Mouse (Mus musculus) adrenal gland, postnatal 25 days (tissue): Measurements from ENCODE around the gene Serinc5. TPM values are rescaled to one million over a fixed set of nuclear protein-coding genes. Genes with fewer than 3 reads are reported as not detected.
A peak's percentile ranks its signal among the peaks of the same experiment; 100 is the strongest.
"Not testable (repeated sequence)": the region's sequence is repeated elsewhere in the genome, so short reads cannot be mapped to it uniquely, and the experiment has no call there.

Experiments used
- DNase-seq: peaks from one replicate; pipeline ENCODE4 v3.0.0; 2021; ENCODE audit warnings: mixed read lengths
- total RNA-seq: library from RNA; stranded (reverse); gene quantifications from 2 replicates; pipeline ENCODE4 v1.2.3, GENCODE M21; 2021

Serinc5 gene
- total RNA-seq, 1 experiment from 2014 or later = 74.2 TPM

DNA sequence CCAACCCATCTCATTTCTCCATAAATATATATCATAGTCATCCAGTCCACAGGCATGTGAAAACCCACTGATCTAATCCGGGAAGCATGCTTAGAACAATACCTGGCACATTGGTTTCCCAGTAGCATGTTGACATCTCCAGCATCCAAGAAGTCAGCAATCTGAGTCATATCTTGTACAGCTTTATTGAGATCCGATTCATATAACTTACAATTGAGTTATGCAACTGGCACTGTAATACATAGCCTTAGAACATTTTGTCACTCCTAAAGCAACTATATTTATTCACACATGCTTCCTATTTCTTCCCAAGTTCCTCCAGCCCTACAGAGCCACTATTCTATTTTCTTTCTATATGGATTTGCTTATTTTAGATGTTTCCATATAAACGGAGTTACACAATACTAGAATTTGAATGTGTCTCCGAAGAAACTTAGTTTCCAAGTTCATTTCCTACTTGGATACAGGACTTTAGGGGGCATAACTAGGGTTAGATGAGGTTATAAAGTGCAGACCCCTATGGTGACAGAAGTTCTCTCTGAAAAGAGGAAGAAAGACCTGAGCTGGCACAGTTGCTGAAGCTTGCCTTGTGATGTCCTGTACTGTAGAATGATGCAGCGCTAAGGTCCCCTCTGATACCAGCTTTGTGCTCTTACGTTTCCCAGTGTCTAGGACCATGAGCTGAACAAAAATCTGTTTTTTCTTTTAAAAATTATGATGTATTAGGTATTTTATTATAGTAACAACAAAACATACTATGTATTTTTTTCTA is 57.5 kb downstream of the Serinc5 start:
- no peak for DNase-seq

DNA sequence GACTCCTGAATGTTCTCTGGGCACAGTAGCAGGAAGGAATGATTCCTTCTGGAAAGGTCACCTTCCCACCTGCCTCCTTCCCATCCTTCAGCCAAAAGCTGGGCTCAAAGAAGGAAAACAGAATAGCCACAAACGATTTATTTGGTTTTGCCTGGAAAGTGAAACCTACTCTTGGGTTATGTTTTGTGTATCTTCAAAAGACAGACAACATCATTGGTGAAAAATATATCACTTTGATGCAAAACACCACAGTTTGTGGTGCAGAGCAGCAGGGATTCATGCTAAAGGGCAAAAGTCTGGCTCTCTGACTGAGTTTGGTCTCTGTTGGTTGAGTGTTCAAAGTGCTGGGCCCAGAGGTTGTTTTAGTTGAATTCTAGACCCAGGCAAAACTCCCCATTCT is 60.8 kb downstream of the Serinc5 start:
- no peak for DNase-seq

DNA sequence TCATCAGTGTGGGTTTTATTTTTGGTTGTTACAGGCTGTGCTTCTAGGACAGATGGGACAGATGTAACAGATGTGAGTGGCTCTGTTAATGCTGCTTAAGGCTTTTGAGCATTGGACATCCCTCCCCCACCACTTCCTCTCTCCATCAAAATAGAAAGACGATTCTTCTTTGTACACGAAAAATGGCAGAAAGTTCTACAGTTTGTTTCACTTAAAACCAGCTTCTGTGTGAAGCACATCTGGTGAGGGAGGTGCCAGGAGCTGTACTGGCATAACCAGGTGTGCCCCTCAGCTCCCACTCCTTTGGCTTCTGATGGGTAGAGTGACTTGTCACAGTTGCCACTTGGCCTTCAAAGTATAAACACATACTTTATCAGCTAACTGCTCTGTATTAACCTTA is 63.8 kb downstream of the Serinc5 start:
- DNase-seq = no peak

DNA sequence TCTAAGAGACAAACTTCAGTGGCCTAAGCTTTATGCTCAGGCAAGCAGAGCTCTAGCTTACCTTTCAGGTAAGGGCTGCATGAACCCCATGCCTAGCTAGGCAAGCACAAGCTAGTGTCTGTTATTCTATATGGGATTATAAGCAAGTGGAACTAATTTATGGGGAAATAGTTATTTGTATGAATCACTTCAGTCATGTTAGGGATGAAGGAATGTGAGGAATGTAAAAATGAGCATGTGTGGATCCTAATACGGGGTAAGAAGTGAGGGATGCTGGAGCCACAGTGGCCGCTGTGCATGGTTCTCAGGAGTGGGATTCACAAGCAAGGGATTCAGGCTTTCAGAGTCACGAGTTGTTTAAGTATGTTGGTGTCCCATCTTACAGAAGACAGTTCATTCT is 64.4 kb downstream of the Serinc5 start:
- DNase-seq = no peak

DNA sequence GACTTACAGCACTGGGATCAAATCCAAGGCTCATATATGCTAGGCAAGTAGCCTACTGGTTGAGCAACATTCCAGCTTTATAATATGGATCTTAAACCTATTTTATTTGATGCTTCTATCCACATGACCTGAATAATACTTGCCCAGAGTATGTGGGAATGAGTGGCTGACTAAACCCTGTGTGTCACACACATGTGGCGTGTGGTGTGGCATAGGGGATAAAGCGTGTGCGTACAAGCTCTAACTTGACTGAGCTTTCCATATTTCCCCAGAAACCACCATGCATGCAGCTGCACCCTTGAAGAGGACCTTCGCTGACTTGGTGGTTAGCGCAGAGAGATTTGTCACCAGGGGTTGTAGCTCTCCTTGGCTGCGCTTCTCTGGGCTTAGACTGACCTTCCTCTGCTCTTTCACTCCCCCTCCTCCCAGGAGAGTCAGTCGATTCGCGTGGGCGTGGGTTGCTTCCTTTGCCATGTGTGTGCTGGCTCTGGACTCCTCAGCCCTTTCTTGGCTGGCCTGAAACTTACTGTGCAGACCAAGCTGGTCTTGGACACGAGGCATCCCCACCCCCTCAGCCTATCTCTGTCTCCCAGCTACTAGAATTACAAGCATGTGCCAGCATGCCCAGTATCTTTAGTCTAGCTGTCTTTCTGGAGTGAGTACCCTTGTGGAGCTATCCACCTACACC is 65.2 kb downstream of the Serinc5 start:
- peak; percentile 50 for DNase-seq

DNA sequence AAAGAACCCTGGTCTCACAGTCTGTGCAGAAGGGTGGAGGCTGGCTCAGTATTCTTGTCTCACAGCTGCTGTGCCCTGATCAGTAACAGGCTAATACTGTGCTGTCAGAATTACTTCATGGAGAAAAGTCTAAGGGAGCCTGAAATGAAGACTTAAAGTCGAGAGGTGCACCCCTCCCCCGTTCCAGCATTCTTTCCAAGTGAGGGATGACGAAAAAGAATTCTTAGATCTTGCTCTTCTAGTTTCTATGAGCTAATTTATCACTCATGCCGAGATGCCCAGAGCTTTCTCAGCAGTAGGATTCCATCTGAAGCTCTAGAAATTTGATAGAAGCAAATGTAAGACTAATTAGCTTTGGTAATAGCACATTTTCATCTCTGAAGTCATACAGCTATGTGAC is 66.8 kb downstream of the Serinc5 start:
- no peak for DNase-seq

DNA sequence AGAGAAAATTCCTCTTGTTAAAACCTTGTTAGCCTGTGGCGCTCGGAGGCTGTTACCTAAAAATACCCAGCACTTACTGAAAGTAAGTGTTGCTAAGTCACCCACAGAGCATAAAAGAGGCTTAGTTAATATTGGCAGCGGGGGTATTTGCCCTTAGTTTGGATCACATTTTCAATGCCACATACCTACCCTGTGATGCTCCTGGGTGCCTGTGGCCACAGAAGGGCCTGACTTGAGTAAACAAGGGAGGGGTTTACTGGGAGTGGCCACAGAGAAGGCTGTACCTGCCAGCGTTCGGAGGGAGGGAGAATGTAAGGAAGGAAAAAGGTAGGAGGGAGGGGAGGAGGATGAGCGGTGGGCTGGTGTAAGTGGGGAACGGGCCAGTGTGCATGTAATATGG is 68.8 kb downstream of the Serinc5 start:
- DNase-seq = no peak

DNA sequence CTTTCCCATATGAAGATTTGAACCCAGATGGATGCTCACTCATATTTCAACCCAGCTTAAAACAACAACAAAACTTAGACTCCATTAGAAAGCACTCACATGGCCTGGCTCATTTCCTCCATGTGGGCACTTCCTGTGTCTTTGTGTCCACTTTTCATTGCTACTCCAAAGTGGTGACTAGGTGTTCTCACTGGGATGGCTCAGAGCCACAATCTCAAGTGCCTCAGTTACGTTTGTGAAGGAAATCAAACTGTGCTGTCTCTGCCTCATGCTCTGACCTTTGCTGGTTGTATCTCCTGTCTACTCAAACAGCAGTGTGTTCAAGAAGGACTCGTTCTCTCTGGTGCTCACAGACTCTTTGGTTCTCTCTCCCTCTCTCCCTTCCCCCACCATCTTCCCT is 70.7 kb downstream of the Serinc5 start:
- no peak for DNase-seq

DNA sequence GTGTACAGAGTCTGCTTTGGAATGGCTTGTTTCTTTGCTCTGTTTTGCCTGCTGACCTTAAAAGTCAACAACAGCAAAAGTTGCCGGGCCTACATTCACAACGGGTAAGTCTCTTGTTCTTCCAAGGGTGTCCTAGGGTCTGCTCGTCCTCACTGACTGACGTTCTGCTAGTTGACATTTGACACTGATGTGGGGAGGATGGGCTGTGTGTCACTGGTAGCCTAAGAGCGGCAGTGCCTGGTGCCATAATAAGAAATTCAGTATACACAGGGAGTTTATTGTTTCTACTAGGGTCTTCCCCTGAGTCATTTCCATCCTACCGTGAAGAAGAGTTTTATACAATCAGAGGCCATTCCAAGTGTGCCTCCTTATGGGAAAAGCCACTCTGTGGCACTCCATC is 71.9 kb downstream of the Serinc5 start:
- no peak for DNase-seq

DNA sequence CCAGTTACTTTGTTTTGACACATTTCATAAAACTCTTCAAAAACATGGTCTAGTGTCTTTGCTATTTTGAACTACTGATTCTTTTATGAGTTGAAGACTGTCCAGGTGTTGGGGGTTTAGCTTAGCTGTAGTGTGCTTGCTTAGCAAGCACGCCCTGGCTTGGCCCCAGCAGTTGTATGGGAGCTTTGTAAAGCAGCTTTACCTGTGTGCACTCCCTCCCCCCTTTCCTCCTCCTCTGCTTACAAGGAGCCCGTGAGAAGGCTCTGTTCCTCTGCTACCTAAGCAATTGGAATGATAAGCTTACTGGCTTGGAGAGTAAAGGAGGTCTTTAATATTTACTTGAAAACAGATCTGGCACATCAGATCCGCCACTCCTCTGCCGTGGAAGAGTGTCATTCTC is 72.6 kb downstream of the Serinc5 start:
- DNase-seq = no peak

DNA sequence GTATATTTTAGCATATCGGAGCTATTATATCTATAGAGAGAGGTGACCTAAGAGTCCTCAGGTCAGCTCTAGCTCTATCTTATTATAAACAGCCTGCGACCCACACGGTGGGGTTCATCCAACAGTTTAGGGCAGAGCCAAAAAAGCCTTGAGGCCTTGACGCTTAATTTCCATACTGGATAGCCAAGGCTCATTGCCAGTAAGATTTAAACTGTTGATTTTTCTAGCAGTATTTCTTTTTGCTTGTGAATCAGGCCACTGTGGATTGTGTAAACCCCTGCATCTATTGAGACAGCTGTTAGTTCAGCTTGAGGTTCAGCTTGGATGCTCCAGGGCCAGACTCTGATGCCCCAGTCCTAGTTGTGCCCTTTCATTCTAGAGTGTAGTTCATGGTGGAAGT is 73.4 kb downstream of the Serinc5 start:
- DNase-seq = no peak

DNA sequence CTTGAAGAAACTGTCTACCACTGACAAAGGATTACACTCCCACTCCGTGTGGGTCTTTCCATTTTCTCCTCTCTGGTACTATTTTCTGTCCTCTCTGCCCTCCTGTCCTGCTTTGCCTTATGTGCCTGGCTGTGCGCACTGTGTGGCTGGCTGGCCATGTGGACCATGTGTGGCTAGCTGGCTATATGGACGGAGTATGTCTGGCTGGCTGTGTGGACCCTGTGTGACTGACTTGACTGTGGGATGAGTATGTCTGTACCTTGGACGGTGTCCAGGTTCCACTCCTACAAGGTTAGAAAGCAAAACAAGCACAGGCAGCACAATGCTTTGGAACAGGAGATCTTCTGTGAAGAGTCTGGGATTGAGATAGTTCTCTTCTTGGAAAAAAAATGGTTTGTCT is 74.4 kb downstream of the Serinc5 start:
- peak; percentile 31 for DNase-seq

DNA sequence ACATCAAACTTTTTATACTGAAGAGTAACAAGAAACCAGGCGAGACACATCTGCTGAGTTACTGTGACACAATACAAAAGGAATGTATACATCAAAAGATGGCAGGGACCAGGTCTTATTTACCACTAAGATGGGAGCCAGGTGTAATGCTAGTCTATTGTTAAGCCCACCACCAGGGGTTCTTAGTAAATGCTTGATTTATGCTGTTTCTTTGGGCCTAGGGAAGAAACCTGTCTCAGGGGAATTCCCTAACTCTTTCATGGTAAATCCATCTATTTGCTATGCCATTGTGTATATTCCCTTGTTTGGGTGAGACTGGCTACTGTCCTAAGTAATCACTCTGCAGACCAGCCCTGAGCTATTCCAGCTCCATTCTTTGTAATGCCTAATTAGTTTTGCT is 76.3 kb downstream of the Serinc5 start:
- not testable (repeated sequence) for DNase-seq

DNA sequence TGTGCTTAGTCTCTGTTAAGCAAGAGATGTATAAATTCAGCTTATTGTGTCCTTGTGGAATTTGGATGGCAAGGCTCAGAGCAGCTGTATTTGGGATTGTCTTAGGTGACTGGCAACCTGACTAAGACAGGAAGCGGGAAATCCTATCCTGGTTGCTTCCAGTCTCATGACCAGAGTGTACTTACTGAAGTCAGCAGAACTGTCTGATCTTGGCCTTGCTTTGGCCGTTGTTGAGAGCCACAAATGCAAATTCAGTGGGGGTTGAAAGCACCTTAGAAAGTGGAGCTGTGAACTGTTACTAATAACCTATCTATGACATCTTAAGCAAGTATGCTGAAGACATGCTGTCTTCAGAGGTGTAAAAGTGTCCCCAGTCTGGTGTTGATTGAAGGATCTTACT is 78.2 kb downstream of the Serinc5 start:
- DNase-seq = no peak

DNA sequence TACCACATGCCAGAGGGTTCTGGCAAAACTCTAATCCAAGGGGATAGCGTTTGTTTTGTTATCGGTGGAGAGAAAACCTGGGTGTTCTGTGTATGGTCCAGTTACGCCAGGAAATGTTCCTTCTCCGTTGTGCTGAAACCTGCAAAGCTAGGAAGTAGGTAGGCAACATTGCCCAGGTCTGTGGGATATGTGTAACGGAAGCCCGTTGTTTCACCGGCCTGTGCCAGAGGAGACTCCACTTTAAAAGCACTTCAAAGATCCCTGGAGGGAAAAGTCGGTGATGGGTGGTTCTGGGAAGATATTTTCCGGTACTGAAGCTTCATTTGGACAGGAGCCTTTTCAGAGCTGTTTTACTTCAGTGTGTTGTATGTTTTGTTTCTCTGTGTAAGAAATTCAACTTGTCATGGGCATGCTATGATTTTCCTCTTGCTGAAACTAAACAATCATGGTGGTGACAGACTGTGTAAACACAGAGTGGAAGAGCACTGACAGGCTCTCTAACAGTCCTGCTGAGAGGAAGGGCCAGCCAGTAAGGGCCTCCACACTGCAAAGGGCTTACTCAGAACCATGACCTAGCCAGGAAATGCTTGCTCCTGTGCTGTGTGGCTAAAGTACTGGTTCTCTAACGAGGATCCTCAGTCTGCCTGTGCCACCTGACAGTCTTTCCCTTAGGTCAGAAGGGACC is 83.1 kb downstream of the Serinc5 start:
- DNase-seq = no peak

DNA sequence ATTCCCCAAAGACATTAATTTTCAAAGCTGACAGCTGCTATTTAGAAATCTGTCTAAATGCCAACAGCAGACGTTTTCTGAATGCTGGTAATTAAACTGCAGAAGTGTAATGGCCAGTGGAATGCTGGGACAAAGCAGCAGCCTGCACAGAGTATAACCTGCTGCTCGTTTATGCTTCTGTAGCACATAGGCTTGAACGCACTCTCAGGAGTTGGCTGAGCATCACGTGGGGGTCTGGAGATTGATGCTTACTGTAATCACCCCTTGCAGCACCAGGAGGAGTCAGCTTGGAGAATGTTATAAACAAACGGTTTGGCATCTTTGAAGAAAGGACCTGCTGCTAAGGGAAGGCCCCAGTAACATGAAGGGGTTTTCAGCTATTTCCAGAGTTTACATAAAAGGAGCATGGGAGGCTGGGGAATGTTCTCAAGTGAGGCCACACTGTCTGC is 85.6 kb downstream of the Serinc5 start:
- DNase-seq = no peak

DNA sequence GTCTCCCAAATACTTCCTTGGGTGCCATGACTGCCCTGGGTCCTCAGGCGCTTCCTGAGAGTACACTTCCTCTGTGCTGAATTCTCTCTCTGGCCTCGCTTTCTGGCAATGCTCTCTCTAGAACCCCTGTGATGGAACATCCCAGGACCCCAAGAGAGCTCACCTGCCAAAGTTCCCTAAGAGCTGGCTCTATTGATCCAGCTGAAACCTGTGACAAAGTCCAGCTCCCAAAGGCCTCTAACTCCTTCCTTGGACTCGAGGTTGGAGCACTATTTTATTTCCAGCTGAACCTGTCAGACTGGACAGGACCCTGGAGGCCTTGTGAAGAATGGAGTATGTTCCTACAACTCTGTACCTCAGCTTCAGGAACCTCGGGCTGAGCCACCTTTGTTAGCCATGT is 86.2 kb downstream of the Serinc5 start:
- DNase-seq = no peak

DNA sequence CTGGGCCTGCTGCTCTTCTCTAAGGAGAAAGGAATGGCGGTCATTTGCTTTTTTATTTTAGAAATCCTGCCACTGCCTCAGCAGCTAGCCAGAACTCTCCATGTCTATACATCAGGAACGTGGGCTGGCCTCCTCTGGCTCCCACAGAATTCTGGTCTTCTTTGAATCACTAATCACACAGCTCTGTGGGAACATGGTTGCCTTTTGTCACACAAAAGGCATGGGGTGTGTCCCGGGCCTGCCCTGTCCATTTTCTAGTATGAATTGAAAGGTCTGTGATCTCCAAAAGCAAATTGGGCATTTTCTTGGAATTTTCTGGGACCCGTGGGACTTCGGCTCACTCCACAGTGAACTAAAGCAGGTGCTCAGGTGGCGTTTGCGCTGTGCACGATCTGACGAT is 87.9 kb downstream of the Serinc5 start:
- DNase-seq = no peak

DNA sequence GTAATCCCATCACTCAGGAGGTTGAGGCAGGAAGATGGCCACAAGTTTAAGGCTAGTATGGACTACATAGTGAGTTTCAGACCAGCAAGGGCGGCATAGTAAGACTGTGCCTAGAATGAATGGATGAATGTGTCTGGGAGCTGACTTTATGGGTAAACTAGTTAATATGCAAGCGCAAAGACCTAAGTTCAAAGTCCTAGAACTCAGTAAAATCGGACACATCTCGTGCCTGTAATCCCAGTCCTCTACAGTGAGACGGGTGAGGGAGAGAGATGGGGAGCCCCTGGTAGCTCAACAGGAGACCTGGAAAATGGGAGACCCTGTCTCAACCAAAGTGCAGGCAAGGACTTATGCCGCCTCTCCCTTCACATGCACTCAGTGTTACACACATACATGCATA is 88.5 kb downstream of the Serinc5 start:
- no peak for DNase-seq

DNA sequence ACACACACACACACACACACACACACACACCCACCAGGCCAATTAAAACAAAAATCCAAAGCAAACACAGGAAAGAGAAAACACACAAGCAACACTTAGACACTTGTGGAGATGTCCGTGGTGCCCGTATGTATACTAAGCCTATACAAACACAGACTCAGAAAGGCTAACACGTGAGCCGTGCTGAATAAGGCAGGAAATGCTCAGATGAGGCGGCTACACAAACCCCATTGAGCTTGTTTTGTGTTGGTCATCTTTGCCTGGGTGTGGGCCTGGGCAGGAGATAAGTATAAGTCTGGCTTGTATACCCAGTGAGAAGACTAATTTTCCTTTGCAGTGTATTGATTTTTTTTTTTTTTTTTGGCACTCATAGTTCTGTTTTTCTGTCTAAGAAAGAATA is 91.1 kb downstream of the Serinc5 start:
- no peak for DNase-seq

DNA sequence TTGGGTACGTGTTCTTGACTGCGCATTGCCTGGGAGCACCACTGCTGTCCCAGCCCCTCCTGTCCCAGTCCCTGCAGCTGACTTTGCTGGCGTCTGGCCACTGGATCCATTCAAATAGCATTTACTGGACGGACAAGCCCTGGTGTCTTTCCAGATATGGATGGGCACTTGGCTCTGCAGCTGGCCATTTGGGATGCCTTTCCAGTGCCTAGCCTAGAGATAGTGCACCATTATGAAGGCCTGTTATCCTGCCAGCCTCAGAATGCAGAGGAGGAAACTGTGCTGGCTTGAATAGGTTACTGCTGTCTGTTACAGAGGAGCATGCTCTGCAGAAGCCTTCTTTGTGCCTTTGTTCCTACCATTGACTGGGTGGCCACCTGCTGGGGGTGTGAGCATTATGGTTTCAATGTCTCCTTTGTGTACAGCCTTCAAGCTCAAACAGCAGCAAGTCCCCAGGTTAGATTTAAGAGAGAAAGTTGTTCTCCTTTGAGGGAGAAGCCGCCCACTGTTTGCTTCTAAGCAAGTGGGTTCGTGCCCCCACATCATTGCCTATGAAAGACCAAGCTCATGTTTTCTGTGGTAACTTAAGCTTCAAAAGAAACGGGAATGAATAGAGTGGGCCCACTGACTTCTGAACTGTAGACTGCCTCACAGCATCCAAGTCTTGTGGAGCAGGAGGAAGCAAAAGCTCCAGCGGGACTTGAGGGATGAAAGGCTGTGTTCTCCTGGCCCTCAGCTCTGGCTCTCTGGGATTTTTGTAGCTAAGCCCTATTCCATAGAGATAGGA is 92.5 kb downstream of the Serinc5 start:
- DNase-seq = no peak

DNA sequence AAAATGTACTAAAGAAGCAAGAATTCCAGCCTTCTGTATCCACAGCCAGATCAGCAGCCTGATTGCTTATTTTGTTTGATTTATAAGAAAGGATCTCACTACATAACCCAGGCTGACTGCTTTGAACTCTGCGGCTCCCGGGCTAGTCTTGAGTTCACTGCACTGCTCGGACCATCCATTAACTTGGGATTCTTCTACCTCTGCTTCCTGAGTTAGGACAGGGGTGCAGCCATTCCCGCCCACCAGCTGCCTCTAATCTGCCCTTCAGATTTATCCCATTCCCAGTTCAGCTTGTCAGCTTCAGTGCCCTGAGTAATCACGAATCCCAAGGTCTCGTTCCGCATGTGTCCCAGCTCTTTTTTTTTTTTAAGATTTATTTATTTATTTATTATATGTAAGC is 93.3 kb downstream of the Serinc5 start:
- DNase-seq = peak; percentile 6
